ENCODE assay signal across 9 mouse cellular contexts in the genomic region with DNA sequence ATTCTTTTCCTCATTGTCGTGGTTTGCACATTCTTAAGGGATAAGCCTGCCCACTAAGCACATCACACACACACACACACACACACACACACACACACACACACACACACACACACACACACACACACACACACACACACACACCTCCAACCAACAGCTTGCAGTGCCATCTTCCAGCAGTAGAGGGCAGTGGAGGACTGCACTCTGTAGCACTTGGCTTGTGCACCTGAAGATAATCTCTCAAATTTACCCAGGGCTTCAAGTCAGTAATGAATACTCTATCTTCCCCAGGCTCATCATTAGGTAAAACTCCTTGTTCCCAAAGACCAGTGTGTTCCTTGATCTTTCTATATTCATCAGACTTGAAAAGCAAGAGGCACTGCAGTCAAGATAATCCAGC. TPM values are rescaled to one million over a fixed set of nuclear protein-coding genes. Genes with fewer than 3 reads are reported as not detected.
DNase-seq lines count a peak whose midpoint lies in the region; ATAC-seq and TF ChIP-seq lines count a peak whose summit lies in the region.
"Had no signal": no experiment of that assay in that cellular context is flagged by ENCODE, and none has a peak within 500 bp of the region (broad histone marks: within the 10 kb centered on the region; RNA-seq: fewer than 3 reads in every experiment).

No protein-coding gene starts in this region.

- no peak overlapping the region for H3K9ac ChIP-seq in hindbrain, embryonic 11.5 days (ENCODE audit: low read depth, low read length)
- no peak overlapping the region for H3K9ac ChIP-seq in hindbrain, embryonic 12.5 days
- H3K9ac ChIP-seq in ES-Bruce4 (ENCODE audit: low read depth, poor library complexity, severe bottlenecking): no peak overlapping the region
- no peak overlapping the region for H3K9ac ChIP-seq in liver, postnatal 0 days (replicated peaks)
- H3K9ac ChIP-seq: midbrain, embryonic 12.5 days had no signal

- no peak overlapping the region for H3K27ac ChIP-seq in hindbrain, embryonic 11.5 days (ENCODE audit: low read depth, low read length)
- no peak overlapping the region for H3K27ac ChIP-seq in hindbrain, embryonic 12.5 days
- no peak overlapping the region for H3K27ac ChIP-seq in ES-Bruce4 (ENCODE audit: insufficient read depth, low read length)
- H3K27ac ChIP-seq in liver, postnatal 0 days (ENCODE audit: low read depth): no peak overlapping the region
- H3K27ac ChIP-seq: midbrain, embryonic 12.5 days had no signal

- WGBS in hindbrain, embryonic 11.5 days: 17% methylated on average over 1 of the region's 1 CpGs
- 15% methylated on average over 1 of the region's 1 CpGs for WGBS in hindbrain, embryonic 12.5 days
- 14% methylated on average over 1 of the region's 1 CpGs for WGBS in liver, postnatal 0 days (ENCODE audit: insufficient replicate concordance)

- no peak for TF ChIP-seq POLR2A in ES-Bruce4 (IDR thresholded peaks at IDR 0.05; ENCODE audit: insufficient read depth, low read length)
- TF ChIP-seq POLR2A in brain, embryonic 14.5 days (IDR thresholded peaks at IDR 0.05; ENCODE audit: borderline replicate concordance, extremely low read depth, insufficient read depth, insufficient read length, poor library complexity, severe bottlenecking): no peak

- no peak for TF ChIP-seq EP300 in ES-Bruce4 (IDR thresholded peaks at IDR 0.05; ENCODE audit: insufficient read depth, low read depth, low read length)
- TF ChIP-seq EP300 in liver, postnatal 0 days (IDR thresholded peaks at IDR 0.05; ENCODE audit: low read depth): no peak

- TF ChIP-seq CTCF in ES-Bruce4 (IDR thresholded peaks at IDR 0.05; ENCODE audit: low read depth, low read length): peak; percentile 78
- TF ChIP-seq CTCF in brain, embryonic 14.5 days (IDR thresholded peaks at IDR 0.05; ENCODE audit: borderline replicate concordance, extremely low read depth, insufficient read depth, insufficient read length): peak; percentile 80
- peak; percentile 78 for TF ChIP-seq CTCF in liver, postnatal 0 days (IDR thresholded peaks at IDR 0.05; ENCODE audit: low read depth)

- no peak overlapping the region for H3K4me2 ChIP-seq in hindbrain, embryonic 11.5 days (replicated peaks; ENCODE audit: low read depth, low read length)
- H3K4me2 ChIP-seq in hindbrain, embryonic 12.5 days (replicated peaks): no peak overlapping the region
- H3K4me2 ChIP-seq in liver, postnatal 0 days (ENCODE audit: low read depth, low read length): no peak overlapping the region
- H3K4me2 ChIP-seq: midbrain, embryonic 12.5 days had no signal

- peak; percentile 86 for DNase-seq in hindbrain, embryonic 11.5 days (ENCODE audit: low spot score)
- peak; percentile 88 for DNase-seq in brain, embryonic 14.5 days (ENCODE audit: low read depth)
- DNase-seq in frontal cortex, postnatal 36 days (ENCODE audit: low spot score in 2 of 2): peak; percentile 42 to 69
- peak; percentile 51 for DNase-seq in liver, postnatal 0 days
- peak; percentile 62 to 69 for DNase-seq in right cerebral cortex, postnatal 10 days (ENCODE audit: low spot score in 2 of 2)
- DNase-seq in heart, adult 8-10 months (ENCODE audit: low spot score): no peak

- no peaks in the 10 kb centered on the region for H3K9me3 ChIP-seq in hindbrain, embryonic 11.5 days (ENCODE audit: control insufficient read depth, low read length)
- H3K9me3 ChIP-seq in hindbrain, embryonic 12.5 days (replicated peaks): no peaks in the 10 kb centered on the region
- no peaks in the 10 kb centered on the region for H3K9me3 ChIP-seq in ES-Bruce4 (replicated peaks; ENCODE audit: control insufficient read depth, insufficient read depth, low read length, poor library complexity, severe bottlenecking)
- peaks cover 6% of the 10 kb centered on the region for H3K9me3 ChIP-seq in liver, postnatal 0 days (ENCODE audit: low read length)
- H3K9me3 ChIP-seq: midbrain, embryonic 12.5 days had no signal

- H3K4me3 ChIP-seq in hindbrain, embryonic 11.5 days (ENCODE audit: low read depth, low read length): no peak overlapping the region
- H3K4me3 ChIP-seq in hindbrain, embryonic 12.5 days: no peak overlapping the region
- no peak overlapping the region for H3K4me3 ChIP-seq in ES-Bruce4 (ENCODE audit: low read depth, low read length)
- no peak overlapping the region for H3K4me3 ChIP-seq in liver, postnatal 0 days (ENCODE audit: low read depth, low read length)
- H3K4me3 ChIP-seq: midbrain, embryonic 12.5 days had no signal

- no peaks in the 10 kb centered on the region for H3K36me3 ChIP-seq in hindbrain, embryonic 11.5 days (ENCODE audit: control insufficient read depth, insufficient read depth, low read length)
- H3K36me3 ChIP-seq in hindbrain, embryonic 12.5 days: no peaks in the 10 kb centered on the region
- no peaks in the 10 kb centered on the region for H3K36me3 ChIP-seq in ES-Bruce4 (ENCODE audit: control insufficient read depth, insufficient read depth, low read length, poor library complexity, severe bottlenecking)
- no peaks in the 10 kb centered on the region for H3K36me3 ChIP-seq in liver, postnatal 0 days (replicated peaks; ENCODE audit: insufficient read depth, low read length)
- H3K36me3 ChIP-seq: midbrain, embryonic 12.5 days had no signal

- no peaks in the 10 kb centered on the region for H3K27me3 ChIP-seq in hindbrain, embryonic 11.5 days (ENCODE audit: control insufficient read depth, insufficient read depth, low read length)
- no peaks in the 10 kb centered on the region for H3K27me3 ChIP-seq in hindbrain, embryonic 12.5 days
- H3K27me3 ChIP-seq in ES-Bruce4 (ENCODE audit: control insufficient read depth, insufficient read depth, low read length, poor library complexity, severe bottlenecking): no peaks in the 10 kb centered on the region
- no peaks in the 10 kb centered on the region for H3K27me3 ChIP-seq in liver, postnatal 0 days (ENCODE audit: insufficient read depth, low read length)
- H3K27me3 ChIP-seq: midbrain, embryonic 12.5 days had no signal

- H3K4me1 ChIP-seq in hindbrain, embryonic 11.5 days (replicated peaks; ENCODE audit: control insufficient read depth, insufficient read depth, low read length): no peaks in the 10 kb centered on the region
- H3K4me1 ChIP-seq in hindbrain, embryonic 12.5 days: no peaks in the 10 kb centered on the region
- no peaks in the 10 kb centered on the region for H3K4me1 ChIP-seq in ES-Bruce4 (ENCODE audit: control insufficient read depth, insufficient read depth, low read length)
- no peaks in the 10 kb centered on the region for H3K4me1 ChIP-seq in liver, postnatal 0 days (ENCODE audit: insufficient read depth)
- H3K4me1 ChIP-seq: midbrain, embryonic 12.5 days had no signal

- no peak for ATAC-seq in hindbrain, embryonic 11.5 days (ENCODE audit: low FRiP score)
- ATAC-seq in hindbrain, embryonic 12.5 days (ENCODE audit: low FRiP score): no peak
- no peak for ATAC-seq in liver, postnatal 0 days

RNA-seq across cellular contexts. Expression of a gene that starts 41.8 kb away (rescaled TPM):
- 32.1 and 32.8 TPM in 2 replicates for polyA plus RNA-seq in hindbrain, embryonic 11.5 days (2014; fragmentation: Nextera tagmentation; extraction: Ambion mirVana)
- 13.3 and 15.9 TPM in 2 replicates for polyA plus RNA-seq in hindbrain, embryonic 12.5 days (2016; fragmentation: Nextera tagmentation; extraction: Ambion mirVana)
- polyA plus RNA-seq in ES-Bruce4 (2011; ENCODE audit: insufficient read depth, insufficient read length, low read depth, missing spikeins): not detected in 2 replicates
- polyA plus RNA-seq in brain, embryonic 14.5 days (2012; rRNA removed): 4.7 and 7.6 TPM in 2 replicates
- not detected in 2 replicates for polyA plus RNA-seq in liver, postnatal 0 days (2015; fragmentation: Nextera tagmentation; extraction: Ambion mirVana)
- not detected for total RNA-seq in heart, adult 8-10 months (2022)
